Mouse (Mus musculus) erythroblast, embryonic 14.5 days (primary cell): Measurements from ENCODE around the gene Pex13.

Source experiments
- GATA1 ChIP-seq: IDR thresholded peaks from 2 replicates; pipeline ENCODE4 v1.6.1; 2012; ENCODE audit warnings: low read length, inconsistent platforms, mixed read lengths
- TAL1 ChIP-seq: IDR thresholded peaks from 3 replicates; pipeline ENCODE4 v1.6.1; 2012; ENCODE audit warnings: low read length, inconsistent platforms, mixed read lengths

- TF ChIP-seq GATA1 (no peak), TAL1 (no peak)
Measured at GRCm38 (mm10) chr11:23666526-23666925, 767 bp upstream of the Pex13 start.
